Mouse (Mus musculus): ENCODE data around the gene Vwc2.

DNA sequence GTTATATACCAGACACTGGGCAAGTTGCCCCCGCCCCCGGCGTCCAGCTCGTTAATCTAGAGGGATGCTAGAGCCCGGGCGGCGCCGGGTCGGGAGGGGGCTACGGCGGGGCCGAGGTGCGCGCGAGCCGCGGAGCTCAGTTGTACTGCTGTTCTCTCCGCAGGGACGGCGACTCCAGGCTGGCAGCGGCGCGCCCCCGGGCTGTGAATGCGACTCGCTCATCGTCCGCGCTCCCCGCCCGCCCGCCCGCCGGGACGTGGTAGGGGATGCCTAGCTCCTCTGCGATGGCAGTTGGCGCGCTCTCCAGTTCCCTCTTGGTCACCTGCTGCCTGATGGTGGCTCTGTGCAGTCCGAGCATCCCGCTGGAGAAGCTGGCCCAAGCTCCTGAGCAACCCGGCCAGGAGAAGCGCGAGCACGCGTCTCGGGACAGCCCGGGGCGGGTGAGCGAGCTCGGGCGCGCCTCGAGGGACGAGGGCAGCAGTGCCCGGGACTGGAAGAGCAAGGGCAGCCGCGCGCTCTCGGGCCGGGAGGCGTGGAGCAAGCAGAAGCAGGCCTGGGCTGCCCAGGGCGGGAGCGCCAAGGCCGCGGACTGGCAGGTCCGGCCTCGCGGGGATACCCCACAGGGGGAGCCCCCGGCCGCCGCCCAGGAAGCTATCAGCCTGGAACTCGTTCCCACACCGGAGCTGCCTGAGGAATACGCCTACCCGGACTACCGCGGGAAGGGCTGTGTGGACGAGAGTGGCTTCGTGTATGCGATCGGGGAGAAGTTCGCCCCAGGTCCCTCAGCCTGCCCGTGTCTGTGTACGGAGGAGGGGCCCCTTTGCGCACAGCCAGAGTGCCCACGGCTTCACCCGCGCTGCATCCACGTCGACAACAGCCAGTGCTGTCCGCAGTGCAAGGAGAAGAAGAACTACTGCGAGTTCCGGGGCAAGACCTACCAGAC, 1.9 kb downstream of the Vwc2 start:
- TF ChIP-seq EP300 (IDR thresholded peaks at IDR 0.05; ENCODE audit: insufficient read depth, low read depth, low read length) (no peak), CTCF (IDR thresholded peaks at IDR 0.05; ENCODE audit: low read depth, low read length) (no peak), POLR2A (IDR thresholded peaks at IDR 0.05; ENCODE audit: insufficient read depth, low read length) (no peak)
